Mouse (Mus musculus) heart, adult 9 months (tissue): ENCODE results near the gene Csf3r.
A peak's percentile ranks its signal among the peaks of the same experiment; 100 is the strongest.
"Not testable (repeated sequence)": the region's sequence is repeated elsewhere in the genome, so short reads cannot be mapped to it uniquely, and the experiment has no call there.

Source experiments
- DNase-seq, 2 experiments: peaks; one replicate each; pipeline ENCODE4 v3.0.0; 2022; ENCODE audit warnings: low spot score in 2 of 2

The Csf3r gene

DNA sequence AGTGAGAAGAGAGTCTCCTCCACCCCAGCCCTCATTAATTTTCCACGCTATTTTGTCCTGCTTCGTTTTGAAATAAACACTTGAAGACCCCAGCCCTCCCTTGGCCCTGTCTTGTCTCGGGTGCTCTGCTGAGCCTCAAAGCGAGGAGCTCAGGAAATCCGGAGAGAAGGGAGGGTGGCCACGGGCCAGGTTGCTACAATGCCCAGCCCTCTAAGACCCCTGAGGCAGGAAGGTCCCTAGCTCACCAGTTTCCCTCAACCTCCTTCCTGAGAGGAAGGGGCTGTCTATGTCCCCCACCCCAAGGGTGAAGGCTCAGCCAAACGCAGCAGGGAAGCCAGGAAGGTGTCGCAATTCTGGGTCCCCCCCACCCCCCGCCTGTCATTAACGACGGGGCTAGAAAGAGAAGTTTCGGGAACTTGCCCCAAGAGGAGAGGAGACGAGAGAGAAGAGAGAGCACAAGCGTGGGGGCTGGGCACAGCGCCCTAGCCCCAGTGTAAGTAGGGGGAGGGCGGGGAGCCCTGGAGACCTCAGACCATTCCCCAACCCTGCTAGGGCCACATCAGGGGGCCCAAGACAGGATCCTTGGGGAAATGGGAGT lies at the start of gene Csf3r:
Csf3r (plus strand) TSS at position 248 of the 598 bp plus-strand sequence.
- no peak for DNase-seq

GRCm38 (mm10) chr4:125977768-125978167 lies 46.6 kb upstream of the Csf3r start:
- no peak for DNase-seq

DNA sequence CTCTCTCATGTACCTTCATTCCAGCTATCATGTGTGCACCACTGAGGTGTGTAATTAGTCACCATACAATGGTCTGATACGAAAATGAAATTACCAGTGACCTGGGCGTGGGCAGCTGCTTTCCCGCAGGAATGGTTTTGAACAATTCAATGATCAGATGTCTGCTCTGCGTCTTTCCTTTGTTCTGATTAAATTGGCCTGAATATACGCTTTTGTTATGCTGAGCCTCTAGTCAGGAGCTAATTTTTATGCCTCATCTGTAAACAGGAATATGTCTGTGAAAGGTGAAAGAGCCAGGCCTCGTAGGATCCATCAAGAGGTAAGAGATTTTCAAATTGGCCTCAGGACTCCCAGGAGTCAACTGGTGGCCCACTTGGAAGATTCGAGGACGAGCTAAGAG lies 41.1 kb upstream of the Csf3r start:
- DNase-seq, result no peak

DNA sequence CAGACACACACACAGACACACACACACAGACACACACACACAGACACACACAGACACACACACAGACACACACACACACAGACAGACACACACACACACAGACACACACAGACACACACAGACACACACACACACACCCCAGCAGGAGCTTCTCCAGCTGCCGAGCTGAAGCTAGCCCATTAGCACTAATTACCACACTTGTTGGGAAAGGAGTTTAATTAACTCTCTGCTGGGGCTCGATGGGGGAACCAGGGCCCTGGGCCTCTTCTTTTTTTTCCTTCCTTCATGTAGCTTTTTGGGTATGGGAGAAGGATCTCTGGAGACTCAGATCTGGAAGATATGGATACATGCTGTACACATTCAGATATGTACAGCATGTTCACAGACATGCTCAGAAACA lies 38.6 kb upstream of the Csf3r start:
- not testable (repeated sequence) for DNase-seq

DNA sequence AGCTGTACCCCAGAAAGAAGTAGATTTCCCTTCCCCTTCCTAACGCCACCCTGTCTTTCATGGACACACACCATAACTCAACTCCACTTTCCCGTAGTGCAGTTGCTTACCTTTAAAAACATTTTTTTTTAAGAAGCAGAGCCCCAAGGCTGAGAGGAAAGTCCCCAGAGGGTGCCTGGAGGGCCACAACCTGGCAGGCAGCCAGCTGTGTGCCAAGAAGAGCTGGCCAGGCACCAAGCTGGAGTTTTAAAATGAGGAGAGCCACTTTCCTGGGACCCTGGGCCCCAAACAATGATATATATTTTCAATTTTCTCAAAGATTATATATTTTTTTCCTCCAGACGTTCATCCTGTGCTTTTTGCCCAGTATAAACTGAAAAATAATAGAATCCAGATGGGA lies 37.3 kb upstream of the Csf3r start:
- DNase-seq, result no peak

DNA sequence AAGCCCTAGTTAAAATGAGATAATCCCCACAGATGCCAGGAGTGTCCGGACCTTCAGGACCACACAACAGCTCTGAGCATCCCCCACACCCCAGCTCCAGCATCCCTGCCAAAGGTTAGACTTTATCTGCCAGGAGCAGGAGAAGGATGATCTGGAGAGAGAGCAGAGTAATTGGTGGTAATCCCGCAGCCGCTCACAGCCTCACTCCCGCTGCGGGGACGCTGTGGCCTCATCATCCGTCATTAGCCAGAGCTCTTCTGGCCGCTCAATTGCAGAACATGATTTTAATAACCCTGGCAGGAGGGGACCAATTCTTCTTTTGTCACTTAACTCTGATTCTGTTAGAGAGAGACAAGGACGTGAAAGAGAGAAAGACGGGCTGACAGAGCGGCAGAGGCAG lies 35.3 kb upstream of the Csf3r start:
- DNase-seq, result no peak

GRCm38 (mm10) chr4:125990143-125990542 lies 34.2 kb upstream of the Csf3r start:
- DNase-seq, result peak; percentile 7 to 13

- DNase-seq, result no peak
These were observed 32.1 kb upstream of the Csf3r start for GRCm38 (mm10) chr4:125992206-125992605.

- DNase-seq, result no peak
These were observed 31.4 kb upstream of the Csf3r start for GRCm38 (mm10) chr4:125992906-125993305.

- no peak for DNase-seq
These were observed 27.8 kb upstream of the Csf3r start for GRCm38 (mm10) chr4:125996576-125996975.

GRCm38 (mm10) chr4:125997826-125998225 lies 26.5 kb upstream of the Csf3r start:
- no peak for DNase-seq

DNA sequence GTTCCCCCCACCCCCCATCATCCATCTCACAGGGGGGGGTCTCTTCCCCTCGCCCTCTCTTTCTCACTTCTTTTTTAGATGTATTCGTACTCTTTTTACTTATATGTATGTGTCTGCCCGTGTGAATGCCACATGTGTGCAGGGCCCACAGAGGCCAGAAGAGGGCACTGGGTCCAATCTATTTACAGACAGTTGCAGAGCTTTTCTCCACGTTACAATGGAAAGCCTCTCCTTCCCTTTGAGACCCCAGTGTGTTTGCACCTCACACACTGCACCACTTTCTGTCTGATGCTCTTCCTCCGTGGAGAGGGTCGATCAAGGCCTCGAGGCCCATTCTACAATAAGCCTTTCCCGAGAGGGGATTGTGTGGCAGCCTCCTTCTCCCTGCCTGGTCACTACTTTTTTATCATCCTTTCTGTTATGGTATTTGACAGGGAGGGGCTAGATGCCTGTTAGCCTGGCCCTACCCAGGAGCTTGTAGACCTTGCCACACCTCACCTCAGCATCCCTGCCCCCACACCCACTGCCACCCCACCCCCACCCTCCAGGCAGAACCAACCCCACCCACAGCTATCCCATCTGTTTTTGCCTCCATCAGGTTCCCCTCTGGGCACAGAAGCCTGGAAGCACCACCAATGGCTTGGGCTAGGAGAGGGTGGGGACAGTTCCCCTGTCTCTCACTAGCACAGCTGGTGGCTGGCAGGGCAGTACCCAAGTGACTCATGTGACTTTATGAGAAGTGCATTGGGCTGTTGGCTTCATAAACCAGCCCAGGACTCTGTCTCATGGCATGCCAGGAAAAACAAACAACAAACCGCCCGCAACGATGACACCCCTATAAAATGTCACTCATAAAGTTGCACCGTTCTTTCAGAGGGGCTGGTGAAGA lies 22.8 kb upstream of the Csf3r start:
- DNase-seq, result no peak

DNA sequence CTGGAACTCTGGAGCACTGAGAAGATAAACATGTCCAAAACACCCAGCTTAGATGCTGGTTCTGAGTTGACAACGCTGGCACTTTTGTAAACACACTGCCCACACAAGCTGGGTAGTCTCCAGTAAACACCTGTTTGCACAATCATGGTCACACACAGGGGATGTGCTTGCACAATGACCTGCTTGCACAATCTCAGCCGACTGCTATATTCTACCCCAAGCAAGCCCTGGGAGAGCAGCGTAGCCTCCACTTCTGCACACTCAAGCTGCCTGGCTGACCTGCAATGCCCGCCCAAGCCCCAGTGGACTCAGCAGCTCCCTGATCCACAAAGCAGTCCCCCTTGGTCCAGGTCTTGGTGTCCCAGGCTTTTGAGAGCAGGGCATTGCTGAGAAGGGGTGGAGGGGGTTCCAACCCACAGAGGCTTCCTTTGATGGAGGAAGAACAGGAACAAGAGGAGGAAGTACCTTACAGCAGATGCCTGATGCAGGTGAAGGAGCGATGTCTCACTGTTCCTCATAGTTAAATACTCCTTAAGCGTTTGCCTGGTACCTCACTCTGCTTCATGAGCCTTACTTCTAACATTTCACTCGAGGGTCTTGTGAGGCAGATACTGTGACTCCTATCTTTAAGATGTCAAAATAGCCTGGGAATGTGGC lies 6.5 kb upstream of the Csf3r start:
- DNase-seq, result no peak

- peak; percentile 5 to 44 for DNase-seq
These were observed 5.3 kb upstream of the Csf3r start for GRCm38 (mm10) chr4:126018966-126019538.

DNA sequence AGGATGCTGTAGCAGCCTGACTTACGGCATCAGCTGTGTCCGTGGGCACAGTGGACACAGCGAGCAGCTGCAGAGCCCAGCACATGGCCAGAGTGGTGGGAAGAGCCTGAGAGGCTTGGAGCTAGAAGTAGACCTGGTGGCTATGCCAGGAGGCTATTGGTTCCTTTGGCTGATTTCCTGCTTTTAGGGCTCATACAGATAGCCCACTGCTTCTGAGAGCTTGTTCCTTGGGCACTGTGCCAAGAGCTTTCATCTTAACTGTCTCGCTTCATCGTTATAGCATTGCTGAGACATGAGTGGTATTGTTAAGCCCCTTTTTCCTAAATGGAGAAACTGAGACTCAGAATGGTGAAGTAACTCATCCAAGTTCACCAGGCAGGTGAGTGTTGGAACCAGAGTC lies 1.5 kb downstream of the Csf3r start:
- no peak for DNase-seq

GRCm38 (mm10) chr4:126027980-126028379 lies 3.6 kb downstream of the Csf3r start:
- DNase-seq, result no peak

DNA sequence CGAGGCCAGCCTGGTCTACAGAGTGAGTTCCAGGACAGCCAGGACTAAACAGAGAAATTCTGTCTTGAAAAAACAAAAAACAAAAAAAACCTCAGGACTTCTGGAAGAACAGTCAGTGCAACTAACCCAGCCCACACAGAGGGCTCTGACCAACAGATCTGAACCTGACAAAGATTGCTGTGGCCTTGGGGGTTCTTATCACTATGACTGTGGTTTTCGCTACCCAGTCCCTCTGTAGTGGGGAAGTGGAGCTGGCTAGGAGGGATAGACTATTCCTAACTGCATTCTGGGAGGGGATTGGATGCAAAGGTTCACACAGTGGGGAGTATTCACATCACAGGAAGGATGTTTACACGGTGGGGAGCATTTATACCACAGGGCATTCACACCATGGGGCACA lies 4.7 kb downstream of the Csf3r start:
- no peak for DNase-seq

DNA sequence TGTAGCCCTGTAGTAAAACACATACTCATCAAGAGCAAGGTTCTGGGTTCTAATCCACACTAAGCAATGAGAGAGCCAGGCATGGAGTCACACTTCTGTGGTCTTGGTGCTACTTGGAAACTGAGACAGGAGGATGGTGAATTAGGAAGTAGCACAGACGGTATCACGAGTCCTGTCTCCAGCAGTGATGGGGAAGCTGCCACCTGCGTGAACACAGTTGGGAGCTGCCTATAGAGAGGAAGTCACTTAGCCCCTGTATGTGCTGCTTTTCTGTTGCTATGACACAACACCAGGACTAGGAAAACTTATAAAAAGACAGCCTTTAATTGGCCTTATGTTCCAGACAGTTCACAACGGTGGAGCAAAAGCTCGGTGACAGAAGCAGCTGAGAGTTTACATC lies 6.4 kb downstream of the Csf3r start:
- no peak for DNase-seq

DNA sequence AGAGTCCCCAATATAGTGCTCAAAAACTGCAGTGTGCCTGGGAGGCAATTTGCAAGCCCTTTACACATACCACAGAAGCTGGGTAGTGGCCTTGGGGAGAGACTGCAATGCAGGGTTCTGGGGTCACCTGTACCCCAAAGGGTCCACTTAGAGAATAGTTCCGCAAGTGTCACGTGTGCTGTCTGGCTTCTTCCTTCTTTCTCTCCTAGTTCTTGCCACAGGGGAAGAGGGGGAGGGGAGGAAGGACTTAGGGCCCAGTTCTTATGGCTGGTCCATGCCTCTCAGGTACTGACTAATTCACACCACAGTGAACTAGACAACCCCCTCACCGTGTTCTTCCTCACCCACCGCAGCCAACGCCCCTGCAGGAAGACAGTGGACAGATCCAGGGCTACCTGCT lies 11.1 kb downstream of the Csf3r start:
- no peak for DNase-seq

GRCm38 (mm10) chr4:126046851-126047585 lies 22.7 kb downstream of the Csf3r start, which contains the start of gene Mrps15:
Gene Mrps15 (plus strand): TSS chr4:126046925.
- peak; percentile 87 to 88 for DNase-seq

DNA sequence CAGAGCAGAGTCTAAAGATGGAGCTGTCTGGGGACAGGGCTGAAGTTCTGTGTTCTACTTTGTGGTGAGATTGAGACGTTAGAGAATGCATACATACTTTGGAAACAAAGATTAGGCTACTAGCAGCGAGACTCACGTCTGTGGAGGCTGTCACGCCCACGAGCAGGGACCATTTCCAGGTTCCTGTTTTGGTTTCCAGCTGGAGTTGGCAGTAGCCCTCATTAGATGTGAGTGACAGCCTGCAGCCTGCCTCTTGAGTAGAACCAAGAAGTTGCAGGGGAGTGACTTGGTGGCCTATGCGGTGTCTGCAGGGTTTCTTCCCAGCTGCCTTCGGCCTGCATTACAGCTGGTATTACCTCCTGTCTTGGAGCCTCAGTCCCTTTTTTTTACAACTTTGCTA lies 27.3 kb downstream of the Csf3r start:
- DNase-seq, result no peak
